Mouse (Mus musculus) right cerebral cortex, postnatal 36 days (tissue): ENCODE measurements around the gene Supt3.

Source experiments
- DNase-seq, 2 experiments: peaks; one replicate each; pipeline ENCODE4 v3.0.0; 2022; ENCODE audit warnings: low spot score in 2 of 2, mixed read lengths in 1 of 2

The Supt3 gene

GRCm38 (mm10) chr17:44963051-44963798, 186.3 kb downstream of the Supt3 start:
- peak in 1 of 2 experiments; percentile 7 for DNase-seq

- peak in 1 of 2 experiments; percentile 30 for DNase-seq
Observed at GRCm38 (mm10) chr17:44967186-44967585, 190.2 kb downstream of the Supt3 start.

GRCm38 (mm10) chr17:44970255-44970654, 193.3 kb downstream of the Supt3 start:
- DNase-seq: no peak

- DNase-seq: no peak
Observed at GRCm38 (mm10) chr17:44973489-44973888, 196.5 kb downstream of the Supt3 start.

GRCm38 (mm10) chr17:44977690-44978089, 200.7 kb downstream of the Supt3 start:
- DNase-seq: no peak

GRCm38 (mm10) chr17:44987964-44988363, 211.0 kb downstream of the Supt3 start:
- DNase-seq: no peak

GRCm38 (mm10) chr17:45003311-45003710, 226.4 kb downstream of the Supt3 start:
- DNase-seq: no peak

GRCm38 (mm10) chr17:45004477-45005170, 227.7 kb downstream of the Supt3 start:
- DNase-seq: no peak

GRCm38 (mm10) chr17:45007461-45007860, 230.5 kb downstream of the Supt3 start:
- DNase-seq: no peak

- DNase-seq: no peak
Observed at GRCm38 (mm10) chr17:45008663-45009062, 231.7 kb downstream of the Supt3 start.

- DNase-seq: no peak
Observed at GRCm38 (mm10) chr17:45010409-45010808, 233.5 kb downstream of the Supt3 start.

- no peak for DNase-seq
Observed at GRCm38 (mm10) chr17:45016746-45017145, 239.8 kb downstream of the Supt3 start.

GRCm38 (mm10) chr17:45020155-45020930, 243.4 kb downstream of the Supt3 start:
- no peak for DNase-seq

- DNase-seq: no peak
Observed at GRCm38 (mm10) chr17:45028441-45028840, 251.5 kb downstream of the Supt3 start.

GRCm38 (mm10) chr17:45029106-45029505, 252.2 kb downstream of the Supt3 start:
- DNase-seq: no peak

GRCm38 (mm10) chr17:45032209-45032608, 255.3 kb downstream of the Supt3 start:
- no peak for DNase-seq

GRCm38 (mm10) chr17:45033617-45034016, 256.7 kb downstream of the Supt3 start:
- no peak for DNase-seq

- no peak for DNase-seq
Observed at GRCm38 (mm10) chr17:45041084-45041483, 264.1 kb downstream of the Supt3 start.

- DNase-seq: no peak
Observed at GRCm38 (mm10) chr17:45045804-45046203, 268.9 kb downstream of the Supt3 start.

GRCm38 (mm10) chr17:45046583-45046982, 269.6 kb downstream of the Supt3 start:
- DNase-seq: no peak

GRCm38 (mm10) chr17:45047236-45047635, 270.3 kb downstream of the Supt3 start:
- no peak for DNase-seq

- DNase-seq: no peak
Observed at GRCm38 (mm10) chr17:45051971-45052370, 275.0 kb downstream of the Supt3 start.
